Mouse (Mus musculus): ENCODE results near the gene Tcte2. TPM values are rescaled to one million over a fixed set of nuclear protein-coding genes. Genes with fewer than 3 reads are reported as not detected.

The Tcte2 gene
- polyA plus RNA-seq, 1 experiment = 0.97 TPM

DNA sequence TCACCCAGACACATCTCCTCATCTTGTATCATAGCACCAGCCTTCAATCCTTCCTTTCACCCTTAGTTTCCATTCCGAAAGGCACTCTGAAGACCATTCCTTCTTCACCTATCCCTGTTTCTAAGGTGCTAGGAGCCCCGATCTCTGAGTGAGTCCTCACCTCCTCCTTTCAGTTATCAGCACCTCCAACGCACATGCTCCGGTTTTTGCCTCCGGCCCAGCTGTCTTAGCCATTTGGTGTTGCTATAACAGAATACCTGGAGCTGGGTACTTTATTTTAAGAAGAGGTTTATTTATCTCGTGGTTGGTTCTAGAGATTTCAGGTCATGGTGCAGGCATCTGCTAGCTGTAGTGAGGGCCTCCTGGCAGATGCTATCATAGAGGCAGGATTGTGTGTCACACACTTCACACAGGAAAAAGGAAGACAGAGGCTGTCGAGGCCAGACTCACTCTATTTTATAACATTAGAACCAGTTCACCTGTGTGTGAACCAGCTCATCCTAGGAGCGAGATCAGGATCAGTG is 34.7 kb downstream of the Tcte2 start:
- no peak overlapping the region for H3K4me3 ChIP-seq
- no peaks in the 10 kb centered on the region for H3K27me3 ChIP-seq (ENCODE audit: control insufficient read depth, insufficient read depth, insufficient read length)
- H3ac ChIP-seq (ENCODE audit: control insufficient read depth, insufficient read length) = no peak overlapping the region
- no peaks in the 10 kb centered on the region for H3K36me3 ChIP-seq (ENCODE audit: control insufficient read depth, insufficient read depth)
- no peaks in the 10 kb centered on the region for H3K79me2 ChIP-seq (ENCODE audit: control insufficient read depth, insufficient read depth)
- H3K4me2 ChIP-seq (ENCODE audit: low read depth) = no peak overlapping the region
- TF ChIP-seq POLR2AphosphoS2 (IDR thresholded peaks at IDR 0.05; ENCODE audit: insufficient read length, low read depth) (no peak), MYOG (IDR thresholded peaks at IDR 0.05; ENCODE audit: control insufficient read depth in 1 of 3, insufficient read depth in 1 of 3, insufficient read length in 2 of 3, low read depth in 2 of 3) (no peak), POLR2A (IDR thresholded peaks at IDR 0.05; ENCODE audit: insufficient read length, low read depth) (no peak), MAX (IDR thresholded peaks at IDR 0.05; ENCODE audit: low read depth) (no peak), REST (IDR thresholded peaks at IDR 0.05; ENCODE audit: insufficient read depth, insufficient read length) (no peak), USF1 (IDR thresholded peaks at IDR 0.05; ENCODE audit: low read depth) (no peak), TCF3 (IDR thresholded peaks at IDR 0.05; ENCODE audit: insufficient read length, low read depth) (no peak), SRF (IDR thresholded peaks at IDR 0.05; ENCODE audit: control insufficient read depth, insufficient read length, low read depth) (no peak), MYOD1 (IDR thresholded peaks at IDR 0.05; ENCODE audit: control insufficient read depth in 1 of 3, insufficient read length in 2 of 3, low read depth in 2 of 3) (no peak), E2F4 (IDR thresholded peaks at IDR 0.05; ENCODE audit: insufficient read depth) (no peak), TCF12 (IDR thresholded peaks at IDR 0.05; ENCODE audit: insufficient read depth, poor library complexity, severe bottlenecking) (no peak), CEBPB (IDR thresholded peaks at IDR 0.05; ENCODE audit: insufficient read depth, poor library complexity, severe bottlenecking) (no peak)

DNA sequence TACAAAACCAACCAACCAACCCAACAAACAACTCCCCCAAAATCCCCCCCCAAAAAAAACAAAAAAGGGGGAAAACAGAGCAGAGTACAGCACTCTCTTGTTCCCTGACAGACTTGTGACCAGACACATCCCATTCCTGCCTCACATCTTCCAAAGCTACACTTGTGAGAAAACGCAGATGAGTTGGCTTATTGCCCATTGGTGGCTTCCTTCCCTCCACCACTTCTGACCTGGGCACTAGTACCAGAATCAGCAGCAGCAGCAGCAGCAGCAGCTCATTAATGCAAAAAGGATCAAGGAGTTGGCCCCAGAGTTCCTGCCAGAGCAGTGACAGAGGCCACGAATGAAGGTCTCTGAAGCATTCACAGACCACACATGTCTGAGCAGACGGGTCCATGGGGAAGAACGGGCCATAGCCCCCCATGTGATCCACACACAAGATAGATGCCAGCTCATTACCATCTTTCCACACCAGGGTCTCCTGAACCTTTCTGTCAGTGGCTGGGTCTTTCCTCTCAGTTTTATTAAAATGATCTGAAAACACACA is 36.5 kb downstream of the Tcte2 start:
- no peaks in the 10 kb centered on the region for H3K27me3 ChIP-seq (ENCODE audit: control insufficient read depth, insufficient read depth, insufficient read length)
- TF ChIP-seq MAX (IDR thresholded peaks at IDR 0.05; ENCODE audit: low read depth) = no peak
- TF ChIP-seq TCF3 (IDR thresholded peaks at IDR 0.05; ENCODE audit: insufficient read length, low read depth) = no peak
- TF ChIP-seq REST (IDR thresholded peaks at IDR 0.05; ENCODE audit: insufficient read depth, insufficient read length) = no peak
- TF ChIP-seq MYOD1 (IDR thresholded peaks at IDR 0.05; ENCODE audit: control insufficient read depth in 1 of 3, insufficient read length in 2 of 3, low read depth in 2 of 3) = no peak
- no peaks in the 10 kb centered on the region for H3K36me3 ChIP-seq (ENCODE audit: control insufficient read depth, insufficient read depth)
- H3K79me2 ChIP-seq (ENCODE audit: control insufficient read depth, insufficient read depth) = no peaks in the 10 kb centered on the region
- no peak overlapping the region for H3K4me3 ChIP-seq
- H3ac ChIP-seq (ENCODE audit: control insufficient read depth, insufficient read length) = no peak overlapping the region
- no peak overlapping the region for H3K4me2 ChIP-seq (ENCODE audit: low read depth)

DNA sequence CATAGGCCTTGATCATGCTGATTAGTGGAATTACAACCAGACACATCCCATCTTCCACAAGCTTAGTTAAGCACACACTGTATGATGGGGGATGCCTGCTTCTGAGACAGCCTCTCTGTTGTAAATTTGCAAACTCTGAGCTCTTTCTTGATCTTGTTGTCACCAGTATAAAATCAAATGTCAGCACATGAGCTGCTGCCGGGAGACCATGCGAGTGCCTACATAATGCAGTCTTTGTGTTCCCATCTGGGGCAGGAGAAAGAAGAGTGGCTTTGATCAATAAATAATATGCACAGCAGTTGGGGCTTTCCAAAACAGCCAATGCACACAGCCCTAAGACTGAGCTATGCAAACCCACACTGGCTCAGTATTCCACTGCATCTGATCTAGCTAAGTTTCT is 39.2 kb downstream of the Tcte2 start:
- H3ac ChIP-seq (ENCODE audit: control insufficient read depth, insufficient read length) = no peak overlapping the region
- H3K36me3 ChIP-seq (ENCODE audit: control insufficient read depth, insufficient read depth) = no peaks in the 10 kb centered on the region
- TF ChIP-seq TCF12 (IDR thresholded peaks at IDR 0.05; ENCODE audit: insufficient read depth, poor library complexity, severe bottlenecking) (no peak), MYOG (IDR thresholded peaks at IDR 0.05; ENCODE audit: control insufficient read depth in 1 of 3, insufficient read depth in 1 of 3, insufficient read length in 2 of 3, low read depth in 2 of 3) (no peak), TCF3 (IDR thresholded peaks at IDR 0.05; ENCODE audit: insufficient read length, low read depth) (no peak), USF1 (IDR thresholded peaks at IDR 0.05; ENCODE audit: low read depth) (no peak), MYOD1 (IDR thresholded peaks at IDR 0.05; ENCODE audit: control insufficient read depth in 1 of 3, insufficient read length in 2 of 3, low read depth in 2 of 3) (no peak), MAX (IDR thresholded peaks at IDR 0.05; ENCODE audit: low read depth) (no peak), POLR2A (IDR thresholded peaks at IDR 0.05; ENCODE audit: insufficient read length, low read depth) (no peak), POLR2AphosphoS2 (IDR thresholded peaks at IDR 0.05; ENCODE audit: insufficient read length, low read depth) (no peak), E2F4 (IDR thresholded peaks at IDR 0.05; ENCODE audit: insufficient read depth) (no peak), CEBPB (IDR thresholded peaks at IDR 0.05; ENCODE audit: insufficient read depth, poor library complexity, severe bottlenecking) (no peak), SRF (IDR thresholded peaks at IDR 0.05; ENCODE audit: control insufficient read depth, insufficient read length, low read depth) (no peak), REST (IDR thresholded peaks at IDR 0.05; ENCODE audit: insufficient read depth, insufficient read length) (no peak)
- H3K4me2 ChIP-seq (ENCODE audit: low read depth) = no peak overlapping the region
- no peak overlapping the region for H3K4me3 ChIP-seq
- H3K79me2 ChIP-seq (ENCODE audit: control insufficient read depth, insufficient read depth) = no peaks in the 10 kb centered on the region
- no peaks in the 10 kb centered on the region for H3K27me3 ChIP-seq (ENCODE audit: control insufficient read depth, insufficient read depth, insufficient read length)

DNA sequence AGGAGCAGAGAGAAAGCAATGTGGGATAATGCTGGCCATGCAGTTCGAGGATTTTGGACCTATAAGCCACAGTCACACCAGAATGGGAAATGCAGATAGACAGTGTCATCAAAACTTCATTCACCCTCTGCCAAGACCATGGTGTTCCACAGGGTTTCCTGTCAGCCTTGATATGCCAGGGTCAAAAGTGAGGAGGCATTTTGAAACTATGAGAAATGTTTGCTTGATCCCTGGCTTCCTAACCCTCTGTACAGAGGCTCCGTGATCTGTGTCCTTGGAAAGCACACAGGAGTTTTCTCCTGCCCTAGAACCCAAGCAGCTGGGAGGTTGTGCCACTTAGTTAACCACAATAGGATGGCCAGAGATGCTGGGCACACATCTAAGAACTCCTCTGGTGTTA is 40.3 kb downstream of the Tcte2 start:
- TF ChIP-seq E2F4 (IDR thresholded peaks at IDR 0.05; ENCODE audit: insufficient read depth) = no peak
- H3ac ChIP-seq (ENCODE audit: control insufficient read depth, insufficient read length) = no peak overlapping the region
- H3K4me3 ChIP-seq = no peak overlapping the region
- no peaks in the 10 kb centered on the region for H3K36me3 ChIP-seq (ENCODE audit: control insufficient read depth, insufficient read depth)
- no peak overlapping the region for H3K4me2 ChIP-seq (ENCODE audit: low read depth)
- no peaks in the 10 kb centered on the region for H3K27me3 ChIP-seq (ENCODE audit: control insufficient read depth, insufficient read depth, insufficient read length)
- H3K79me2 ChIP-seq (ENCODE audit: control insufficient read depth, insufficient read depth) = no peaks in the 10 kb centered on the region

DNA sequence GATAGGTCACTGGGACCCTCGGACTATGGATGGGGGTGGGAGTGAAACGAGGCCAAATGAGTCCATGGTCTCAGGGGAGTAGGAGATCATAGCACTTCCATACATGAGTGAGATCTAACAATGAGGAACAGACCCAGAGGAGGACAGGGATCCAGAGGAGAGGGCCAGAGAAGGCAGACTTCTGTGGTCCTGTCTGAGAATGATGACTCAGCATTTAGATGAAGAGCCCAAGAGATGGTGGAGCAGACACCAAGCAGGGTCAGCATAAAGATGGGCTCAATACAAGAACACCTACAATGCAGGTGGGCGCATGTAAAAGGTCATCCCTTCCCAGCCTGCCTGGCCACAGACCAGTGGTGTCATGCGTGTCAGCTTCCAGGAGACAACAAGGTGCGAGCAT is 41.4 kb downstream of the Tcte2 start:
- Histone ChIP-seq H3K4me3 (no peak overlapping the region), H3K4me2 (ENCODE audit: low read depth) (no peak overlapping the region), H3K36me3 (ENCODE audit: control insufficient read depth, insufficient read depth) (no peaks in the 10 kb centered on the region), H3ac (ENCODE audit: control insufficient read depth, insufficient read length) (no peak overlapping the region), H3K79me2 (ENCODE audit: control insufficient read depth, insufficient read depth) (no peaks in the 10 kb centered on the region), H3K27me3 (ENCODE audit: control insufficient read depth, insufficient read depth, insufficient read length) (no peaks in the 10 kb centered on the region)
- TF ChIP-seq POLR2A (IDR thresholded peaks at IDR 0.05; ENCODE audit: insufficient read length, low read depth) = no peak
- TF ChIP-seq POLR2AphosphoS2 (IDR thresholded peaks at IDR 0.05; ENCODE audit: insufficient read length, low read depth) = no peak
- no peak for TF ChIP-seq MAX (IDR thresholded peaks at IDR 0.05; ENCODE audit: low read depth)
- no peak for TF ChIP-seq E2F4 (IDR thresholded peaks at IDR 0.05; ENCODE audit: insufficient read depth)
- TF ChIP-seq CEBPB (IDR thresholded peaks at IDR 0.05; ENCODE audit: insufficient read depth, poor library complexity, severe bottlenecking) = no peak
- no peak for TF ChIP-seq REST (IDR thresholded peaks at IDR 0.05; ENCODE audit: insufficient read depth, insufficient read length)
- no peak for TF ChIP-seq MYOD1 (IDR thresholded peaks at IDR 0.05; ENCODE audit: control insufficient read depth in 1 of 3, insufficient read length in 2 of 3, low read depth in 2 of 3)
- no peak for TF ChIP-seq TCF3 (IDR thresholded peaks at IDR 0.05; ENCODE audit: insufficient read length, low read depth)
